Mouse (Mus musculus) kidney, postnatal 4 days (tissue): Measurements from ENCODE around the gene Ybx1.

Experiments used
- DNase-seq, 2 experiments: peaks; one replicate each; pipeline ENCODE4 v3.0.0; 2021; ENCODE audit warnings: mixed read lengths in 2 of 2

Ybx1 gene

DNA sequence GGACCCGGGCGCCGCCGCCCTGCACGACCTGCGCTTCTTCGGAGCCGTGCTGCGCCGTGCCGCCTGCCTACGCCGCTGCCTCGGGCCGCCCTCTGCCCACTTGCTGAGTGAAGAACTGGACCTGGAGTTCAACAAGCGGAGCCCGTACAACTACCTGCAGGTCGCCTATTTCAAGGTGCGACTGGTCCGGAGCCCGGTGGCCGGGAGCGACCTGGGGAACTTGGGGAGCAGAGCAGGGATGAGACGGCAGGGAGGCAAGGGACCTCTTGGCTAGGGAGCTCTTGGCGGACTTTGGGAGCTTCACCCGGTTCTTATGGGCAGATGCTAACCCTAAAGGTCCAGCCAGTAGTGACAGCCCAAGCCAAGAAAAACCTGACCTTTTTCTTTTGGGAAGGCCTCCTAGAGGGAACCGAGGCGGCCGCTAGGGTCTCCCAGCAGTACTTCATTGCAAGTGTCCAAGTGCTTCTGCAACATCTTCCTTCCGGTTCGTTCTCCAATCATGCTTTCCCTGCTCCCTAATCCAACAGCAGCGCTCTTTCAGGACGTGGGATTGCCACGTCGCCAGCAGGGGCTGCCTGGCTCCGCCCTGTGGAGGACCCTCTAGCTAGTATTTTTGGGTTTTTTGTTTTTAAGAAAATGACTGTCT is 61.0 kb downstream of the Ybx1 start:
- peak; percentile 60 to 72 for DNase-seq

DNA sequence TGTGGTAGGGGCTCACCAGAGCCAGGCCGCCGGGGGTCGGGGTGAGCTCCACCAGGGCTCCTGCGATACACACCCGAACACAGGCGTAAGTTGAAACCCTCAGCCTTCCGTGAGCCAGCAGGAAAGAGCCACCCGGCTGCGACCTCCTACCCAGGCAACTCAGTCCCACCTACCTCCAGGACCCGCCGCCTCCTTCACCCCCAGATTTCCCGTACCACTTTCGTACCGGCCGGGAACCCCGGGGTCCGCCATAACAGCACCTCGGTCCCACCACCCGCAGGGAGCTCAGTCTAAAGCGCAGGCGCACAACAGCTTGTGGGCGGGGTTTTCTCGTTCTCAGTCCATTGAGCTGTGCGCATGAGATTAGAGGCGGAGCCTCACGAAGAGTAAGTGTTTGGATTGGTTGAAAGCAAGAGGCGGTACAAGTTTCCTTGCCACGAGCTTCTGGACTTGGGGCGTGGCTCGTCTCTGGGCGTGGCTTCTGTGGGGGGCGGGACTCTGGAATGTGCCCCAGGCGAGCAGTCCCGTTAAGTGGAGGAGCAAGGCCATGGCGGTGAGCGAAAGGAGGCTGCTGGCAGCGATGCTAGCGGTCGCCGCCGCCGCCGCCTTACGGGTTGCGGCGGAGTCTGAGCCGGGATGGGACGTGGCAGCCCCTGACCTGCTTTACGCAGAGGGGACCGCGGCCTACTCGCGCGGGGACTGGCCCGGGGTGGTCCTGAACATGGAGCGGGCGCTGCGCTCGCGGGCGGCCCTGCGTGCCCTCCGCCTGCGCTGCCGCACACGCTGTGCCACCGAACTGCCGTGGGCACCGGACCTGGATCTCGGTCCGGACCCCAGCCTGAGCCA is 61.8 kb downstream of the Ybx1 start, which contains the start of the genes AU022252 and P3h1:
TSS of gene AU022252 (minus strand) at position 303 of the 846 bp plus-strand sequence.
TSS of gene P3h1 (plus strand) at position 506 of the 846 bp plus-strand sequence.
- peak; percentile 100 for DNase-seq
